Mouse (Mus musculus): Measurements from ENCODE around the gene Camk2d. TPM values are rescaled to one million over a fixed set of nuclear protein-coding genes. Genes with fewer than 3 reads are reported as not detected.

Camk2d gene
- polyA plus RNA-seq, 1 experiment from 2014 or later, result 10.5 TPM

GRCm38 (mm10) chr3:126620152-126620551 lies 24.1 kb downstream of the Camk2d start:
- ATAC-seq (replicated peaks; ENCODE audit: low FRiP score), result no peak
- Histone ChIP-seq H3K27me3 (replicated peaks; ENCODE audit: control insufficient read depth, insufficient read depth, low read length) (no peaks in the 10 kb centered on the region), H3K27ac (ENCODE audit: low read depth, low read length) (no peak overlapping the region), H3K9ac (ENCODE audit: low read depth, low read length) (no peak overlapping the region), H3K36me3 (ENCODE audit: control insufficient read depth, insufficient read depth, low read length) (no peaks in the 10 kb centered on the region), H3K9me3 (ENCODE audit: control insufficient read depth, low read length) (no peaks in the 10 kb centered on the region), H3K4me2 (no peak overlapping the region), H3K4me3 (ENCODE audit: low read depth, low read length) (no peak overlapping the region), H3K4me1 (replicated peaks; ENCODE audit: control insufficient read depth, insufficient read depth, low read length) (no peaks in the 10 kb centered on the region)
- 87% methylated on average over 6 of the region's 6 CpGs for WGBS
- no peak for DNase-seq (ENCODE audit: low spot score)

DNA sequence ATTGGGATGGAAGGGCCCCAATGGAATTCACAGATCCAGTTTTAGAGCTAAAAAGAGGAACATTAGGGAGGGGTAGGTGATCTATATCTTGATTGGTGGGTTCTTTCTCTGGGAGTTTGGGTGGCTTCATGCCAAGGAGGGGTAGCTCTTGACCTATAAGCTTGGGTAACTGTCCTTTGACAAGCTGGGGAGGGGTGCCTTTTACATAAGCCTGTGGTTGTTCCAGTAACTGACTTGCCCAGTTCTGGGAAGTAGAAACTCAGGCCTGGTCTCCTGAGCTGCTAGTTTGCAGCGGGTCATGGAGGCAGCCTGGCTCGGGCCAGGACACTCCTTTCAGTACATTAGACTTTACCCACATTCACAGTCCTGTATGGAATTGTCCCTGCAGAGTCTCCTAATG lies 26.4 kb downstream of the Camk2d start:
- no peak for ATAC-seq (replicated peaks; ENCODE audit: low FRiP score)

GRCm38 (mm10) chr3:126624994-126625763 lies 29.1 kb downstream of the Camk2d start:
- H3K4me1 ChIP-seq (replicated peaks; ENCODE audit: control insufficient read depth, insufficient read depth, low read length), result no peaks in the 10 kb centered on the region
- DNase-seq (ENCODE audit: low spot score), result no peak
- 65% methylated on average over 11 of the region's 11 CpGs for WGBS
- H3K36me3 ChIP-seq (ENCODE audit: control insufficient read depth, insufficient read depth, low read length), result no peaks in the 10 kb centered on the region
- H3K9ac ChIP-seq (ENCODE audit: low read depth, low read length), result no peak overlapping the region
- no peaks in the 10 kb centered on the region for H3K9me3 ChIP-seq (ENCODE audit: control insufficient read depth, low read length)
- ATAC-seq (replicated peaks; ENCODE audit: low FRiP score), result no peak
- no peak overlapping the region for H3K27ac ChIP-seq (ENCODE audit: low read depth, low read length)
- no peak overlapping the region for H3K4me3 ChIP-seq (ENCODE audit: low read depth, low read length)
- H3K27me3 ChIP-seq (replicated peaks; ENCODE audit: control insufficient read depth, insufficient read depth, low read length), result no peaks in the 10 kb centered on the region
- no peak overlapping the region for H3K4me2 ChIP-seq

More for the DNA sequence above, 26.4 kb downstream of the Camk2d start:
- Histone ChIP-seq H3K9ac (ENCODE audit: low read depth, low read length) (no peak overlapping the region), H3K4me1 (replicated peaks; ENCODE audit: control insufficient read depth, insufficient read depth, low read length) (no peaks in the 10 kb centered on the region), H3K4me2 (no peak overlapping the region), H3K27me3 (replicated peaks; ENCODE audit: control insufficient read depth, insufficient read depth, low read length) (no peaks in the 10 kb centered on the region), H3K9me3 (ENCODE audit: control insufficient read depth, low read length) (no peaks in the 10 kb centered on the region), H3K27ac (ENCODE audit: low read depth, low read length) (no peak overlapping the region), H3K36me3 (ENCODE audit: control insufficient read depth, insufficient read depth, low read length) (no peaks in the 10 kb centered on the region), H3K4me3 (ENCODE audit: low read depth, low read length) (no peak overlapping the region)
- no peak for DNase-seq (ENCODE audit: low spot score)
- 85% methylated on average over 2 of the region's 2 CpGs for WGBS

DNA sequence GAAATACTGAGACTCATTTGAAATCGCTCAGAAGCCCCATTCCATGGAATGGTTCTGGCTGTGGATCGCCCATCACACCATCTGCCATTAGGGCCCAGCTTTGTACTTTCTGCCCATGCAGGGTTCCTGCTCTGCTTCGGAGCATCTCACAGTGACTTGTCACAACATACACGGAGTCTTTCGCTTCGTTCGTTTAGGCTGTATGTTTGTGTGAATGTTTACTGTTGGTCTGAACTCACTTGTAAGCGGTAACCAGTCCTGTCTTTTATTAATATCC lies 29.6 kb downstream of the Camk2d start:
- H3K27ac ChIP-seq (ENCODE audit: low read depth, low read length), result no peak overlapping the region
- no peak overlapping the region for H3K4me3 ChIP-seq (ENCODE audit: low read depth, low read length)
- H3K9ac ChIP-seq (ENCODE audit: low read depth, low read length), result no peak overlapping the region
- no peaks in the 10 kb centered on the region for H3K36me3 ChIP-seq (ENCODE audit: control insufficient read depth, insufficient read depth, low read length)
- 75% methylated on average over 8 of the region's 8 CpGs for WGBS
- H3K9me3 ChIP-seq (ENCODE audit: control insufficient read depth, low read length), result no peaks in the 10 kb centered on the region
- H3K4me2 ChIP-seq, result no peak overlapping the region
- ATAC-seq (replicated peaks; ENCODE audit: low FRiP score) (no peak), DNase-seq (ENCODE audit: low spot score) (no peak)
- H3K4me1 ChIP-seq (replicated peaks; ENCODE audit: control insufficient read depth, insufficient read depth, low read length), result no peaks in the 10 kb centered on the region
- H3K27me3 ChIP-seq (replicated peaks; ENCODE audit: control insufficient read depth, insufficient read depth, low read length), result no peaks in the 10 kb centered on the region

DNA sequence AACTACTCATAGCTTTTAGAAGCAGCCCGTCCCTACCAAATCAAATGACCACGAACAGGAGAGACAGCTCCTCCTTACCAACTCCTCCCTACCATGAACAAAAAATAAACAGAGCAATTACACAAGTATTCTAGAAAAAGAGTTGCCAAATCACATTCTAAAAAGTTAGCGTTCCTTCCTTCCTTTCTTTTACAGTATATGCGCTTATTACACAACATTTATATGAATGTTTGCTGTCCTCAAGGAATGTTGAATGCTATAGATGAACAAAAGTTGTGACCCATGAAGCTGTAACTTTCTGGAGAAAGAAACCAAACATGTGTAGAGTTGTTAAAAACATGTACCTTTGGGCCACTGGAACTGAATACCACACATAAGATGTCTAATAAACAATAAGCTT lies 31.9 kb downstream of the Camk2d start:
- no peak for DNase-seq (ENCODE audit: low spot score)
- no peaks in the 10 kb centered on the region for H3K36me3 ChIP-seq (ENCODE audit: control insufficient read depth, insufficient read depth, low read length)
- H3K4me1 ChIP-seq (replicated peaks; ENCODE audit: control insufficient read depth, insufficient read depth, low read length), result no peaks in the 10 kb centered on the region
- WGBS, result 87% methylated on average over 4 of the region's 4 CpGs
- no peak overlapping the region for H3K4me2 ChIP-seq
- H3K4me3 ChIP-seq (ENCODE audit: low read depth, low read length), result no peak overlapping the region
- H3K9me3 ChIP-seq (ENCODE audit: control insufficient read depth, low read length), result no peaks in the 10 kb centered on the region
- no peak overlapping the region for H3K9ac ChIP-seq (ENCODE audit: low read depth, low read length)
- H3K27ac ChIP-seq (ENCODE audit: low read depth, low read length), result no peak overlapping the region
- no peaks in the 10 kb centered on the region for H3K27me3 ChIP-seq (replicated peaks; ENCODE audit: control insufficient read depth, insufficient read depth, low read length)
- no peak for ATAC-seq (replicated peaks; ENCODE audit: low FRiP score)

GRCm38 (mm10) chr3:126628380-126628779 lies 32.3 kb downstream of the Camk2d start:
- H3K27me3 ChIP-seq (replicated peaks; ENCODE audit: control insufficient read depth, insufficient read depth, low read length), result no peaks in the 10 kb centered on the region
- H3K9me3 ChIP-seq (ENCODE audit: control insufficient read depth, low read length), result no peaks in the 10 kb centered on the region
- ATAC-seq (replicated peaks; ENCODE audit: low FRiP score) (no peak), DNase-seq (ENCODE audit: low spot score) (no peak)
- 47% methylated on average over 3 of the region's 3 CpGs for WGBS
- H3K4me3 ChIP-seq (ENCODE audit: low read depth, low read length), result no peak overlapping the region
- H3K27ac ChIP-seq (ENCODE audit: low read depth, low read length), result no peak overlapping the region
- no peak overlapping the region for H3K4me2 ChIP-seq
- no peaks in the 10 kb centered on the region for H3K36me3 ChIP-seq (ENCODE audit: control insufficient read depth, insufficient read depth, low read length)
- no peaks in the 10 kb centered on the region for H3K4me1 ChIP-seq (replicated peaks; ENCODE audit: control insufficient read depth, insufficient read depth, low read length)
- H3K9ac ChIP-seq (ENCODE audit: low read depth, low read length), result no peak overlapping the region

DNA sequence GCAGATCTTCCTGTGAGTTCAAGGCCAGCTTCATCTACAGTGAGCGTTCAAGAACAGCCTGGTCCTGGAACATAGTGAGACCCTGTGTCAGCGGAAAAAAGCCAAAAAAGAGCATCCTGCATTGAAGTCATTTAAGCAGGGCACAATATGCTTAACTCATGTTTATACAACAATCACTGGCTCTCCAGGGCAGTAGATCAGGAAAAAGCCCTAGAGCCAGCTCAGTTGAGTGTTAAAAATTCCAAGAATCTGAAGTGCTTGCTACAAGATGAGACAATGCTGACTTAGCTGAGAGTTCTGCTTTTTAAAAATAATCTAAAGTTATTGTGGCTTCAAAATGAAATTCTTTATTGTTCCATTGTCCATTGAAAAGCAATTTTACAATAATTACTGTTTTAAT lies 32.9 kb downstream of the Camk2d start:
- ATAC-seq (replicated peaks; ENCODE audit: low FRiP score), result no peak
- Histone ChIP-seq H3K4me1 (replicated peaks; ENCODE audit: control insufficient read depth, insufficient read depth, low read length) (no peaks in the 10 kb centered on the region), H3K36me3 (ENCODE audit: control insufficient read depth, insufficient read depth, low read length) (no peaks in the 10 kb centered on the region), H3K9me3 (ENCODE audit: control insufficient read depth, low read length) (no peaks in the 10 kb centered on the region), H3K4me2 (no peak overlapping the region), H3K4me3 (ENCODE audit: low read depth, low read length) (no peak overlapping the region), H3K27ac (ENCODE audit: low read depth, low read length) (no peak overlapping the region), H3K9ac (ENCODE audit: low read depth, low read length) (no peak overlapping the region), H3K27me3 (replicated peaks; ENCODE audit: control insufficient read depth, insufficient read depth, low read length) (no peaks in the 10 kb centered on the region)
- 78% methylated on average over 2 of the region's 2 CpGs for WGBS
- DNase-seq (ENCODE audit: low spot score), result no peak

GRCm38 (mm10) chr3:126630111-126630869 lies 34.2 kb downstream of the Camk2d start:
- H3K27ac ChIP-seq (ENCODE audit: low read depth, low read length), result no peak overlapping the region
- ATAC-seq (replicated peaks; ENCODE audit: low FRiP score), result no peak

GRCm38 (mm10) chr3:126631583-126631982 lies 35.5 kb downstream of the Camk2d start:
- no peaks in the 10 kb centered on the region for H3K4me1 ChIP-seq (replicated peaks; ENCODE audit: control insufficient read depth, insufficient read depth, low read length)
- H3K4me3 ChIP-seq (ENCODE audit: low read depth, low read length), result no peak overlapping the region
- H3K4me2 ChIP-seq, result no peak overlapping the region
- no peak for ATAC-seq (replicated peaks; ENCODE audit: low FRiP score)
- H3K9me3 ChIP-seq (ENCODE audit: control insufficient read depth, low read length), result no peaks in the 10 kb centered on the region
- 77% methylated on average over 8 of the region's 8 CpGs for WGBS
- no peak for DNase-seq (ENCODE audit: low spot score)
- H3K27ac ChIP-seq (ENCODE audit: low read depth, low read length), result no peak overlapping the region
- no peak overlapping the region for H3K9ac ChIP-seq (ENCODE audit: low read depth, low read length)
- no peaks in the 10 kb centered on the region for H3K36me3 ChIP-seq (ENCODE audit: control insufficient read depth, insufficient read depth, low read length)
- no peaks in the 10 kb centered on the region for H3K27me3 ChIP-seq (replicated peaks; ENCODE audit: control insufficient read depth, insufficient read depth, low read length)

More at GRCm38 (mm10) chr3:126630111-126630869, 34.2 kb downstream of the Camk2d start:
- no peaks in the 10 kb centered on the region for H3K36me3 ChIP-seq (ENCODE audit: control insufficient read depth, insufficient read depth, low read length)
- H3K4me1 ChIP-seq (replicated peaks; ENCODE audit: control insufficient read depth, insufficient read depth, low read length), result no peaks in the 10 kb centered on the region
- H3K4me3 ChIP-seq (ENCODE audit: low read depth, low read length), result no peak overlapping the region
- H3K9me3 ChIP-seq (ENCODE audit: control insufficient read depth, low read length), result no peaks in the 10 kb centered on the region
- WGBS, result 58% methylated on average over 19 of the region's 19 CpGs
- H3K27me3 ChIP-seq (replicated peaks; ENCODE audit: control insufficient read depth, insufficient read depth, low read length), result no peaks in the 10 kb centered on the region
- no peak overlapping the region for H3K9ac ChIP-seq (ENCODE audit: low read depth, low read length)
- H3K4me2 ChIP-seq, result no peak overlapping the region
- no peak for DNase-seq (ENCODE audit: low spot score)

Data from liver, embryonic 11.5 days (tissue).